Mouse (Mus musculus): ENCODE results near the gene Zfp296. TPM values are rescaled to one million over a fixed set of nuclear protein-coding genes. Genes with fewer than 3 reads are reported as not detected.

Gene Zfp296
- polyA plus RNA-seq, 1 experiment, result 7.0 TPM

DNA sequence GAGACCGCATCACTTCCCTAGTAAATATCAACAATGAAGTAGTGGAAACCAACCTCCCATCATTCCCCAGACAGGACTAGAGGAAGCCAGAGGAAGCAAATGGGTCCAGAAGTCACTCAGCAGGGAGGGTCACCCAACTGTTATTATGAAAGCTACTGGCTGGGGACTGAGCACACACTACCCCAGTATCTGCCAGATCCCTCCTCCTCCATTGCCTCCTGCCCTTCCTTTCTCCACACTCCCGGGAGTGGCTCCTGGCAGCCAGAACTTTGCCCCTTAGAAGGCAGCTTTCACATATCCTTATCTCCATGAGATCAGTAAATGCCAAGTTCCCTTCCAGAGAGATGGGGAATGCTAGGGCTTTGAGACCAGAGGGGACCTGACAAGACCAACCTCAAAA is 46.3 kb downstream of the Zfp296 start:
- H3K36me3 ChIP-seq (ENCODE audit: control insufficient read depth, insufficient read depth, low read length), result no peaks in the 10 kb centered on the region
- TF ChIP-seq POLR2A (IDR thresholded peaks at IDR 0.05; ENCODE audit: control insufficient read depth, low read depth, low read length), result no peak
- no peak for TF ChIP-seq CTCF (IDR thresholded peaks at IDR 0.05; ENCODE audit: control insufficient read depth, insufficient read depth, insufficient replicate concordance, low read depth, low read length)
- no peak overlapping the region for H3K27ac ChIP-seq (ENCODE audit: control insufficient read depth, insufficient read depth, low read depth, low read length)
- no peak overlapping the region for H3K4me3 ChIP-seq (ENCODE audit: control insufficient read depth, low read depth, low read length)
- H3K27me3 ChIP-seq (ENCODE audit: control insufficient read depth, insufficient read depth, low read length), result no peaks in the 10 kb centered on the region
- H3K4me1 ChIP-seq (ENCODE audit: control insufficient read depth, insufficient read depth, low read length), result peaks cover 12% of the 10 kb centered on the region

DNA sequence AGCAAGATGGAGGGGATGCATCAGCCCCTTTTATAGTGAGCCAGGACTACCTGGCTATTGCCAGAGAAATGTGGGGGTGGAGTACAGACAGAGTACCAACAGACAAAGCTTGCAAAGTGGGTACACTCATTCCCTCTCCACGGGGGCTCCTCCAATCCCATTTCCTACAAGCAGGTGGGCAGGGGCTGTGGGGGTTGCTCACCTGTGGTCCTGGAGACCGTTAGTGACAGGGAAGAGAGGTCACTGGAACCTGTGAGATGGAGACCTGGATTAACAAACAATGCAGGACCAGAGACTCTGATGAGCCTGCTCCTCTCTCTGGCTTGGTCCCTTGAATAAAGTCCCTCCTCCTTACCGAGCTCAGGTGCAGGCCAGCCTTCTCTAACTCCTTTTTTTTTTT is 50.6 kb downstream of the Zfp296 start:
- Histone ChIP-seq H3K4me3 (ENCODE audit: control insufficient read depth, low read depth, low read length) (peak overlapping the region; percentile 76), H3K4me1 (ENCODE audit: control insufficient read depth, insufficient read depth, low read length) (peaks cover 14% of the 10 kb centered on the region), H3K36me3 (ENCODE audit: control insufficient read depth, insufficient read depth, low read length) (no peaks in the 10 kb centered on the region), H3K27ac (ENCODE audit: control insufficient read depth, insufficient read depth, low read depth, low read length) (peak overlapping the region; percentile 5; the same call in 1 of the 2 replicates), H3K27me3 (ENCODE audit: control insufficient read depth, insufficient read depth, low read length) (no peaks in the 10 kb centered on the region)
- TF ChIP-seq POLR2A (IDR thresholded peaks at IDR 0.05; ENCODE audit: control insufficient read depth, low read depth, low read length), result no peak
- no peak for TF ChIP-seq CTCF (IDR thresholded peaks at IDR 0.05; ENCODE audit: control insufficient read depth, insufficient read depth, insufficient replicate concordance, low read depth, low read length)

DNA sequence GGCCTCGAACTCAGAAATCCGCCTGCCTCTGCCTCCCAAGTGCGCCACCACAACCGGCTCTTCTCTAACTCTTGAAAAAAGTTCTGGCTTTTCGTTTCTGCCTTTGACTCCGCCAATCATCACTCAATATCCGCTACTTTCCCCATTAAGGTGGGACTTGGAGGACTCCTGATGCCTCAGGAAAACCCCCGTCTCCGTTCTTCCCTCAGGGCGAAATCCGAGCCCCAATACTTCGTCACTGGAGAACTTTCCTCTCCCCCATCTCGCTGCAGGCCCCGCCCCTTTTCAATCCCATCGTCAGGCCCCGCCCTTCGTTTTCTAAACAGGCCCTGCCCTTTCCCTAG is 51.1 kb downstream of the Zfp296 start:
- no peaks in the 10 kb centered on the region for H3K27me3 ChIP-seq (ENCODE audit: control insufficient read depth, insufficient read depth, low read length)
- no peaks in the 10 kb centered on the region for H3K36me3 ChIP-seq (ENCODE audit: control insufficient read depth, insufficient read depth, low read length)
- H3K4me1 ChIP-seq (ENCODE audit: control insufficient read depth, insufficient read depth, low read length), result peaks cover 14% of the 10 kb centered on the region
- TF ChIP-seq POLR2A (IDR thresholded peaks at IDR 0.05; ENCODE audit: control insufficient read depth, low read depth, low read length), result no peak
- no peak for TF ChIP-seq CTCF (IDR thresholded peaks at IDR 0.05; ENCODE audit: control insufficient read depth, insufficient read depth, insufficient replicate concordance, low read depth, low read length)
- H3K4me3 ChIP-seq (ENCODE audit: control insufficient read depth, low read depth, low read length), result peak overlapping the region; percentile 76
- H3K27ac ChIP-seq (ENCODE audit: control insufficient read depth, insufficient read depth, low read depth, low read length), result peak overlapping the region; percentile 34; the same call in 1 of the 2 replicates

DNA sequence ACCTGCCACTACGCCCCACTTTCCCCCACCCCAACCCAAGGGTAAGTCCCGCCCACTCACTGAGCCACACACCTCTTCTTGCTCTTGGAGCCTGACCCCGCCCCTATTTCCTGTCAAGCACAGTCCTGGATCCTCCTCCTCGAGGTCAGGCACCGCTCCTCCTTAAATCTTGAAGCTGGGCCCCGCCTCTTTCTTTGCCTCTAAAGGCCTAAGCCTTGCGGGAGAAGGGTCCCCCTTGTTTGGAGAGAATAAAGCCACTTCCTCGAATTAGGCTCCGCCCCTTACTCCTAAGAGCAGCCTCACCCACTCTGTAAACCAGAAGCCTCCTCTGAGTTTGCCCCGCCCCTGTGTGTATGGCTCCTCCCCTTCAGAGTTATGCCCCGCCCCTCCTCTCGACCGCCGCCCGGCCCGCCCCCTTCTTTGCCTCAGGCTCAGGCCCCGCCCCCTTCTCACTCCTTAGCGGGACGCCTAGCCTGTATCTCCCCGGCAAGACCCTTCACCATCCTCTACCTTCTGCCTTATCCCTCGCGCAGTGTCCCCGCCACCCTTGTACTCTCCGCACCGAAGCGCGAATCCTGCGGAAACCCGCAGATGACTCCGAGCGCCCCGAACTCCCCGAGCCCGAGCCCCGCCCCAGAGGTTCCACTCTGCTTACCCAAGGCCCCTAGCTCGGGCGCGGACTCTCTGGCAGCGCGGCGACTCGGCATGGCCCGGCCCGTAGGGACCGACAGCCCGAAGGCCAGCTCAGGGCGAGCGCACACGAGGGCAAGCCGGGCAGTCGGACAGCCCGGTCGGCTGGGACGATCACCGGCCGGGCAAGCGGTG is 51.7 kb downstream of the Zfp296 start:
- H3K4me3 ChIP-seq (ENCODE audit: control insufficient read depth, low read depth, low read length), result peak overlapping the region; percentile 82
- H3K27me3 ChIP-seq (ENCODE audit: control insufficient read depth, insufficient read depth, low read length), result no peaks in the 10 kb centered on the region
- H3K4me1 ChIP-seq (ENCODE audit: control insufficient read depth, insufficient read depth, low read length), result peaks cover 14% of the 10 kb centered on the region
- H3K36me3 ChIP-seq (ENCODE audit: control insufficient read depth, insufficient read depth, low read length), result no peaks in the 10 kb centered on the region
- TF ChIP-seq POLR2A (IDR thresholded peaks at IDR 0.05; ENCODE audit: control insufficient read depth, low read depth, low read length) (peak; percentile 66), CTCF (IDR thresholded peaks at IDR 0.05; ENCODE audit: control insufficient read depth, insufficient read depth, insufficient replicate concordance, low read depth, low read length) (no peak)
- peak overlapping the region; percentile 65 for H3K27ac ChIP-seq (ENCODE audit: control insufficient read depth, insufficient read depth, low read depth, low read length)

- H3K27ac ChIP-seq (ENCODE audit: control insufficient read depth, insufficient read depth, low read depth, low read length), result peak within 1 kb of the TSS; percentile 65
- peak within 1 kb of the TSS; percentile 82 for H3K4me3 ChIP-seq (ENCODE audit: control insufficient read depth, low read depth, low read length)
- H3K36me3 ChIP-seq (ENCODE audit: control insufficient read depth, insufficient read depth, low read length), result no peaks in the 10 kb centered on the region
- no peaks in the 10 kb centered on the region for H3K27me3 ChIP-seq (ENCODE audit: control insufficient read depth, insufficient read depth, low read length)
- peaks cover 14% of the 10 kb centered on the region for H3K4me1 ChIP-seq (ENCODE audit: control insufficient read depth, insufficient read depth, low read length)
- TF ChIP-seq CTCF (IDR thresholded peaks at IDR 0.05; ENCODE audit: control insufficient read depth, insufficient read depth, insufficient replicate concordance, low read depth, low read length) (no peak), POLR2A (IDR thresholded peaks at IDR 0.05; ENCODE audit: control insufficient read depth, low read depth, low read length) (no peak)
Observed at GRCm38 (mm10) chr7:19629361-19629734, 52.3 kb downstream of the Zfp296 start, which contains the start of gene Relb. Gene Relb (minus strand): TSS chr7:19629438.

Other genes starting within 250 kb of the Zfp296 start
- gene Ercc1, start 232.5 kb upstream of the Zfp296 start, polyA plus RNA-seq (2012; rRNA removed), result 50.1 and 66.6 TPM in 2 replicates
- gene Cd3eap, start 217.8 kb upstream of the Zfp296 start, polyA plus RNA-seq (2012; rRNA removed), result 2.8 and 3.2 TPM in 2 replicates
- gene Ppp1r13l, start 217.5 kb upstream of the Zfp296 start, polyA plus RNA-seq (2012; rRNA removed), result 49.5 and 71.4 TPM in 2 replicates
- 50.6 and 53.3 TPM in 2 replicates for gene Ercc2, start 195.3 kb upstream of the Zfp296 start, polyA plus RNA-seq (2012; rRNA removed)
- gene Klc3, start 173.2 kb upstream of the Zfp296 start, polyA plus RNA-seq (2012; rRNA removed), result 33.3 and 39.9 TPM in 2 replicates
- 2.4 and 8.7 TPM in 2 replicates for gene Ckm, start 172.5 kb upstream of the Zfp296 start, polyA plus RNA-seq (2012; rRNA removed)
- 13.2 and 14.1 TPM in 2 replicates for gene Mark4, start 118.5 kb upstream of the Zfp296 start, polyA plus RNA-seq (2012; rRNA removed)
- 26.1 and 27.2 TPM in 2 replicates for gene Exoc3l2, start 114.0 kb upstream of the Zfp296 start, polyA plus RNA-seq (2012; rRNA removed)
- gene Bloc1s3, start 68.9 kb upstream of the Zfp296 start, polyA plus RNA-seq (2012; rRNA removed), result 3.0 and 3.7 TPM in 2 replicates
- gene Trappc6a, start 68.9 kb upstream of the Zfp296 start, polyA plus RNA-seq (2012; rRNA removed), result 61.1 and 62.1 TPM in 2 replicates
- 5.6 and 6.9 TPM in 2 replicates for gene Nkpd1, start 59.4 kb upstream of the Zfp296 start, polyA plus RNA-seq (2012; rRNA removed)
- 37.3 and 48.4 TPM in 2 replicates for gene Ppp1r37, start 14.2 kb upstream of the Zfp296 start, polyA plus RNA-seq (2012; rRNA removed)
- gene Gemin7, start 308 bp downstream of the Zfp296 start, polyA plus RNA-seq (2012; rRNA removed), result 64.1 and 68.2 TPM in 2 replicates
- gene Clasrp, start 27.2 kb downstream of the Zfp296 start, polyA plus RNA-seq (2012; rRNA removed), result 93.7 and 99.3 TPM in 2 replicates
- 4.1 and 5.1 TPM in 2 replicates for gene Relb, start 52.2 kb downstream of the Zfp296 start, polyA plus RNA-seq (2012; rRNA removed)
- gene Clptm1, start 87.7 kb downstream of the Zfp296 start, polyA plus RNA-seq (2012; rRNA removed), result 81.1 and 85.6 TPM in 2 replicates
- gene Apoc2, start 100.7 kb downstream of the Zfp296 start, polyA plus RNA-seq (2012; rRNA removed), result 0.38 and 0.47 TPM in 2 replicates
- not detected in 2 replicates for gene Gm44805, start 104.1 kb downstream of the Zfp296 start, polyA plus RNA-seq (2012; rRNA removed)
- not detected in 2 replicates for gene Apoc4, start 104.2 kb downstream of the Zfp296 start, polyA plus RNA-seq (2012; rRNA removed)
- 17.3 and 21.1 TPM in 2 replicates for gene Apoc1, start 115.4 kb downstream of the Zfp296 start, polyA plus RNA-seq (2012; rRNA removed)
- gene Apoe, start 121.9 kb downstream of the Zfp296 start, polyA plus RNA-seq (2012; rRNA removed), result 122 and 180 TPM in 2 replicates
- 36.8 and 38.3 TPM in 2 replicates for gene Tomm40, start 138.2 kb downstream of the Zfp296 start, polyA plus RNA-seq (2012; rRNA removed)
- 69.1 and 71.8 TPM in 2 replicates for gene Nectin2, start 173.2 kb downstream of the Zfp296 start, polyA plus RNA-seq (2012; rRNA removed)
- gene Bcam, start 193.7 kb downstream of the Zfp296 start, polyA plus RNA-seq (2012; rRNA removed), result 4.5 and 7.5 TPM in 2 replicates
- gene Cblc, start 219.5 kb downstream of the Zfp296 start, polyA plus RNA-seq (2012; rRNA removed), result 0.82 TPM in 1 of 2 replicates, not detected in the other
- 4.4 and 5.9 TPM in 2 replicates for gene Bcl3, start 245.5 kb downstream of the Zfp296 start, polyA plus RNA-seq (2012; rRNA removed)

All from testis, adult 2 months (tissue).